Mouse (Mus musculus) megakaryocyte, embryonic 14.5 days (primary cell): ENCODE measurements around the gene 1600014C23Rik. TPM values are rescaled to one million over a fixed set of nuclear protein-coding genes. Genes with fewer than 3 reads are reported as not detected.
A peak's percentile ranks its signal among the peaks of the same experiment; 100 is the strongest.

Experiments used
- H3K27me3 ChIP-seq: replicated peaks from 2 replicates; pipeline ENCODE3; 2012; ENCODE audit warnings: inconsistent platforms
- H3K36me3 ChIP-seq: replicated peaks from 2 replicates; pipeline ENCODE3; 2012; ENCODE audit warnings: low read length, inconsistent platforms, mixed read lengths
- H3K4me1 ChIP-seq: 2 replicates; pipeline ENCODE4 v1.6.1; 2012; ENCODE audit warnings: inconsistent platforms
- H3K4me3 ChIP-seq: replicated peaks from 2 replicates; pipeline ENCODE3; 2012; ENCODE audit warnings: moderate library complexity, mild to moderate bottlenecking, inconsistent platforms
- H3K9me3 ChIP-seq: 2 replicates; pipeline ENCODE4 v1.6.1; 2012; ENCODE audit warnings: inconsistent platforms
- FLI1 ChIP-seq: IDR thresholded peaks from 2 replicates; pipeline ENCODE4 v1.6.1; 2012; ENCODE audit warnings: low read length, inconsistent platforms, mixed read lengths
- GATA1 ChIP-seq: IDR thresholded peaks from 3 replicates; pipeline ENCODE4 v1.6.1; 2012; ENCODE audit warnings: mixed read lengths, low read length, inconsistent platforms, borderline replicate concordance
- polyA plus RNA-seq: library from polyadenylated mRNA; stranded (reverse); fragments of >175 nt; gene quantifications from 2 replicates; pipeline ENCODE4 v1.2.3, GENCODE M21; 2012; ENCODE audit warnings: low replicate concordance; ENCODE audit not compliant: insufficient read depth

The 1600014C23Rik gene
- polyA plus RNA-seq, result 1.3 TPM in 1 of 2 replicates, not detected in the other

DNA sequence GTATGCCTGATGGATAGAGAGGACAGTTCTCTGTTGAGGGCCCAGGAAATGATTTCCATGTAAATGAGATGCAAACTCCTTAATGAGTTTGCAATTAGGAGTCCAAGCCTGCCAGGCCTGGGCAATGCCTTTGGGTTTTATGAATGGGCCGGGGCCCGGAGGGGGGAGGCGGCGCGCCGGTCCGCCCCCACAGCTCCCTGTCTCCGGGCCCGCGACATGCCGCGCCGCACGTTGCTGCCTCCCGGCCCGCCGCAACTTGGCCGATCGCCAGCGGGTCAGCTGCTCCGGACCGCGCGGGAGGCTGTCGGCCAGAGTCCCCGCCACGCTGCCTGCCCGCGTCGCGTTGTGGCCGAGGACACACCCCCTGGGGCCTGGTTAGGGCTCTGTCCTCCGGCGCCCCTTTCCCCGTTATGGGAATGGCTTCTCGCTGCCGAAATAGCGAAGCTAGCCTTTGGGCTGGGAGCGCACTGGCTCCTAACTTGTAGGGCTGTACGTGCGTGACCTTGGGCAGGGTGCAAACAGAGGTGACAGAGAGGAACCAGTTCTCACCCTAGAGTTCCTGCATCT is at the start of gene 1600014C23Rik:
1600014C23Rik (minus strand) TSS at position 110 of the 567 bp plus-strand sequence.
- peak within 1 kb of the TSS; percentile 94 for H3K4me3 ChIP-seq

DNA sequence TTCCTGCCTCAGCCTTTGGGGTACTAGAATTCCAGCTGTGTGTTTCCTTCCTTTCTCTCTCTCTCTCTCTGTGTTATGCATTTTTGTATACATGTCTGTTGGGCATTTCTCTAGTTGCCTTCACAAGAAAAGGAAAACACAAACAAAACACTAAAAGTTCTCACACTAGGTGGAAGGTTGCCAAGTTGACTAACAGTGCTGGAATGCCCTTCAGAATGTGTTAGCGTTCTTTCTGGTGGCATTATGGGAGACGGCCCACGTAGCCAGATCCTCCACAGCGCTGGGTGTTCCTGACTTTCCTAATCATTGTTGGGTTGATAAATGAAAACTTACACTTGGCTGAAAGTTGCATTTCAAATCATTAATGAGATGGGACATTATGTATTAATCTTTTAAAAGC is 44.8 kb upstream of the 1600014C23Rik start:
- peaks cover 22% of the 10 kb centered on the region for H3K27me3 ChIP-seq
- H3K4me1 ChIP-seq, result peaks cover 12% of the 10 kb centered on the region
- H3K9me3 ChIP-seq, result peaks cover 21% of the 10 kb centered on the region
- TF ChIP-seq FLI1 (no peak), GATA1 (no peak)
- no peaks in the 10 kb centered on the region for H3K36me3 ChIP-seq
- H3K4me3 ChIP-seq, result no peak overlapping the region

More for the DNA sequence above, at the start of gene 1600014C23Rik:
- no peak for TF ChIP-seq FLI1
- no peak for TF ChIP-seq GATA1
- Histone ChIP-seq H3K27me3 (peaks cover 28% of the 10 kb centered on the region), H3K9me3 (no peaks in the 10 kb centered on the region), H3K4me1 (peaks cover 67% of the 10 kb centered on the region), H3K36me3 (no peaks in the 10 kb centered on the region)

DNA sequence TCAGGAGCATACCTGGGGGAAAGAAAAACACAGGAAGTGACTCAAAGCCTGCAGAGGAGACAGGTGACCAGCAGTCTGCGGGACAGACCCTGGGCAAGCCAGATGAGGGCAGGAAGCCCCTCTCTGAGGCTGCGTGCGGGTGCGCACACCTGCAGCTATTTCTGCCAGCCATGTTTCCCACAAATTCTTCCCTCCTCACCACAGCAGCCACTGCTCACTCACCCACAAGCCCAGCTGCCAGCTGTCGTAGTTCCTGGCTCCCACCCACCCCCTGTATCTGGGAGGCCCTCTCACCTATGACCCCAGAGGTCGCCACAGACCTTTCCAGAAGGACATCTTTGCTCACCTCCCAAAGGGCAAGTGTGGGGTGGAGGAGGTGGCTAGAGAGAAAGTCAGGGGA is 43.8 kb upstream of the 1600014C23Rik start:
- no peak for TF ChIP-seq GATA1
- no peak for TF ChIP-seq FLI1
- H3K4me3 ChIP-seq, result peak overlapping the region; percentile 48
- H3K4me1 ChIP-seq, result peaks cover 22% of the 10 kb centered on the region
- H3K27me3 ChIP-seq, result peaks cover 12% of the 10 kb centered on the region
- no peaks in the 10 kb centered on the region for H3K36me3 ChIP-seq
- peaks cover 21% of the 10 kb centered on the region for H3K9me3 ChIP-seq

DNA sequence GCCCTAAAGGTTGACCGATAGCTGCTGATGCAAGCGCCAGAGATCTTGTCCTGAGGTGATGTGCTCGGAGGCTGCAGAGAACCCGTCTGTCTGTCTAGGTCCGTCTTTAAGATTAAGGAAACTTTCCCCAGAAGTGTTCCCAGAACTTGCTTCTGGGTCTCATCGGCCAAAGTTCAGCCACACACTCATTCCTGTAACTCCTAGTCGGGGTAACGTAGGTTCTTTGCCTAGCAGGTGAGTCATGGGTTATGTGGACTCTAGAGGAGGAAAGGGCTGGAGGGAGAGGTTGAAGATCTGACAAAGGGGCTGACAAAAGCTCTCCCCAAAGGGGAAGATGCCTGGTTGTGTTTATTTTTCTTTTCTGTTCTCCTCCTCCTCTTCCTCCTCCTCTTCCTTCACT is 42.5 kb upstream of the 1600014C23Rik start:
- Histone ChIP-seq H3K27me3 (peaks cover 10% of the 10 kb centered on the region), H3K9me3 (peaks cover 21% of the 10 kb centered on the region), H3K4me3 (no peak overlapping the region), H3K36me3 (no peaks in the 10 kb centered on the region), H3K4me1 (peaks cover 32% of the 10 kb centered on the region)
- TF ChIP-seq GATA1, result no peak
- no peak for TF ChIP-seq FLI1

DNA sequence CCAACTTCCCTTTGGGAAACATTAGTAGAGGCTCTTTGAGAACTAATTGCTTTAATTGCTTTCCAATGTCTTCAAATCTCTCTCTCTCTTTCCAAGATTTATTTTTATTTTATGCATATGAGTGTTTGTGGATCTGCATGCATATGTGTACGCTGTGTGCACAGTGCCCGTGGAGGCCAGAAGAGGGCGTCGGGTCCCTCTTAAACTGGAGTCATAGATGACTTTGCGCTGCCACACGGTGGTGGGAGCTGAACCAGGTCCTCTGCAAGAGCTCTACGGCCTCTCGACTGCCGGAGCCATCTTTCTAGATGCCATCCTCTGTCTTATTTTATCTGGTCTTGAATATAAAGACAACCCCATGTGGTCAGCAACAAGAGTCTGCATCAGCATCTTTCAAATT is 41.8 kb upstream of the 1600014C23Rik start:
- TF ChIP-seq GATA1 (no peak), FLI1 (no peak)
- Histone ChIP-seq H3K27me3 (peaks cover 10% of the 10 kb centered on the region), H3K4me1 (peaks cover 37% of the 10 kb centered on the region), H3K36me3 (no peaks in the 10 kb centered on the region), H3K4me3 (no peak overlapping the region), H3K9me3 (peaks cover 21% of the 10 kb centered on the region)

DNA sequence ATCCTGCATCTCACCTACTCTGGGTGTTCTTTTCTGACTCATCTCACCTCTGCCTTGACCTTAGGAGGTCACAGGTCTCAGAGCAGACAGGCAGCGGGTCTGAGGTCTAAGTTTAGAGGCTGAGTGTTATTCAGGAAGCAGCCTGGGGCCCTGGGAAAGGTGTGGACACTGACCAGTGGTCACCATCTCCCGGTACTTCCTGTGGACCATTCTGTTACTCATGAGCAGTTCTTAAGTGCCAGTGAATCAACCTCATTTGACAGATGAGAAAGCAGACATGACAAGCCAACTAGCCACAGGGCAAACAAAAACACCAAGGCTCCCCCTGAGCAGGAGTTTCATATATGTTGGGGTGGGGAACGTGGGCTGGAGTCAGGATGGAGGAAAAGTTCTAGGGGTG is 38.9 kb upstream of the 1600014C23Rik start:
- TF ChIP-seq FLI1 (no peak), GATA1 (no peak)
- no peaks in the 10 kb centered on the region for H3K36me3 ChIP-seq
- peaks cover 61% of the 10 kb centered on the region for H3K4me1 ChIP-seq
- no peak overlapping the region for H3K4me3 ChIP-seq
- peaks cover 9% of the 10 kb centered on the region for H3K9me3 ChIP-seq
- H3K27me3 ChIP-seq, result peaks cover 7% of the 10 kb centered on the region

DNA sequence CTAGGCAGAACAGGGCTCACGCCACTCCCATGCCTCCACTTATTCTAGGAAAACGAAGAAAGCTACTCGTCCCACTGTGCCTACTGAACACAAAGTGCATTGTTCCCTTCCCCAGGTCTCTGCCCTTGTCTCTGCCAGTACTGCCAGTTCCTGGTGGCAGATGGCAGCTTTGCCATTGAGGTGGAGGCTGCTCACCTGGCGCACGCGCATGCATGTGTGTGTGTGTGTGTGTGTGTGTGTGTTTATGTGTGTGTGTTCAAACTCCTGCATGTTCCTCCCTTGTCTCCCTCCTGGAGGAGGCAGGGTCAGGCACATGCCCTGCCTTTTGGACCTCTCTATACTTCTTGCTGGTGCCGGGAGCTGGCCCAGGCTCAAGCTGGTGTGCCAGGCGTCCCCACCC is 38.5 kb upstream of the 1600014C23Rik start:
- peaks cover 62% of the 10 kb centered on the region for H3K4me1 ChIP-seq
- H3K27me3 ChIP-seq, result peaks cover 2% of the 10 kb centered on the region
- H3K4me3 ChIP-seq, result no peak overlapping the region
- H3K36me3 ChIP-seq, result no peaks in the 10 kb centered on the region
- H3K9me3 ChIP-seq, result peaks cover 9% of the 10 kb centered on the region
- no peak for TF ChIP-seq FLI1
- TF ChIP-seq GATA1, result no peak

DNA sequence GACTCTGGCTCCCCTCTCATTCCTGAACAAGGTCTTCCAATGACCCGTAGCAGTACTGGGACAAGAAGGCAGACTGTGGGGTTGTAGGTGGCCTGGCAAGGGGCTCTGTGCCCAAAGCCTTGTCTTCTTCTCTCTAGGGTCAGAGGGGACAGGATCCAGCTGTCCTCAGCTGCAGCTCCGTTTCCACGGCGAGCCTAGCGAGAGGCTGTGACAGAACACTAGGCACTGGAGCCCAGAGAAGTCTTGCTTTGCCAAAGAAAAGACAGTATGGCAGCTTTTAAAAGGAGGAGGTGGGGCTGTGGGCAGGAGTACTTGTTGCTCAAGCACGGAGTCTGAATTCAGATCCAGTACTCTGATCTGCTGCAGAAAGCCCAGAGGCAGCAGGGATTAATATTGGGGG is 36.8 kb upstream of the 1600014C23Rik start:
- Histone ChIP-seq H3K27me3 (no peaks in the 10 kb centered on the region), H3K4me1 (peaks cover 78% of the 10 kb centered on the region), H3K4me3 (peak overlapping the region; percentile 23), H3K36me3 (no peaks in the 10 kb centered on the region), H3K9me3 (peaks cover 2% of the 10 kb centered on the region; the same call in 1 of the 2 replicates)
- TF ChIP-seq GATA1, result no peak
- TF ChIP-seq FLI1, result no peak

DNA sequence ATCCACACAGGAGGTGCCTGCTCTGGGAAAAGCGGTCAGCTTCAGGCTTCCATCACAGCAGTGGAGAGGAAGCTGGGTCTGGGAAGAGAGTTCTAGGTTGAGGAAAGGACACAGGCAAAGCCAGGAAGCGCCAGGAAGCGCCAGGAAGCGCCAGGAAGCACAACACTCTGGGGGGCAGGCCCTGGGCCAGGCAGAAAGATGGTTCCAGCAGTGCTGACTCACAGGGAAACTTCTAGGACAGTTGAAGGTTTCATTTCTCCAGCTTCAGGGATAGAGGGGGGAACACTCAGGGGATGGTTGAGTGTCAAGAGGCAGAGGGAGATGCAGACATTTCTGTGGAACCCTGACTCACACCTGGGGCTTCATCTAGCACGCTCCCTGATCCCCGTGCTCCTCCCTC is 36.2 kb upstream of the 1600014C23Rik start:
- no peaks in the 10 kb centered on the region for H3K27me3 ChIP-seq
- H3K4me1 ChIP-seq, result peaks cover 81% of the 10 kb centered on the region
- H3K36me3 ChIP-seq, result no peaks in the 10 kb centered on the region
- H3K4me3 ChIP-seq, result peak overlapping the region; percentile 34
- H3K9me3 ChIP-seq, result no peaks in the 10 kb centered on the region
- TF ChIP-seq GATA1 (no peak), FLI1 (no peak)

DNA sequence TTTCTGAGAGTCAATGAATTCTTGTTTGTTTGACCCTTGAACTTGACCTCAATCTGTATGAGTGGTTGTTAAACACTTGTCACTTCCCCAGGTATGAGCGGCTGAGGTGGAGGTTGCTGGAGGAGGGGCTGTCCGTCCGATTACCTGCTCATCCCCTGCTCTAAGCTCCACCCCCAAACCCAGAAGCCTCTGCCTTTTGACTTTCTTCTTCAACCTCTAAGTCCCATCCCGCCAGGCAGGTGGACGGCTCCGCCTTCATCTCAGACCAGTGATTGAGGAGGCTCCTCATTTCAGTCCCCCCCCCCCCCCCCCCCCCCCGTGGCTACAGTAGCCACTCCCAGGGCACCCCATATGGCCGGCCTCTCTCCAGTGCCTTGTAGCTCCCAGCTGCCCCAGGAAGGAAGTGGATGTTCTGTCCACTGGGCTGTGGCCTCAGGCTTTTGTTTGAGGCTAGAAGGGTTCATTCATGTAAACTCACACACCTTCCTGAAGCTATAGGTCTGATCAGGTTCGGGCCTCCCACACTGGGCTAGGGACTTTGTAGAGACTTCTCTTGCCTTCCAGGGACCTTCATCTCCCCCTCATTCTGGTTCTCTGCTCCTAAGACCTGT is 34.0 kb upstream of the 1600014C23Rik start:
- TF ChIP-seq GATA1 (no peak), FLI1 (no peak)
- Histone ChIP-seq H3K4me1 (peaks cover 68% of the 10 kb centered on the region), H3K36me3 (no peaks in the 10 kb centered on the region), H3K4me3 (peak overlapping the region; percentile 75), H3K9me3 (peaks cover 5% of the 10 kb centered on the region; the same call in 1 of the 2 replicates), H3K27me3 (peaks cover 13% of the 10 kb centered on the region)
